Mouse (Mus musculus) gastrocnemius, postnatal 4 days (tissue): ENCODE results near the gene 1700037C18Rik. TPM values are rescaled to one million over a fixed set of nuclear protein-coding genes. Genes with fewer than 3 reads are reported as not detected.
"Not testable (repeated sequence)": the region's sequence is repeated elsewhere in the genome, so short reads cannot be mapped to it uniquely, and the experiment has no call there.

ENCODE experiments used
- DNase-seq, 2 experiments: peaks; one replicate each; pipeline ENCODE4 v3.0.0; 2021 to 2022; ENCODE audit warnings: low spot score in 2 of 2, mixed read lengths in 2 of 2
- microRNA-seq: library from miRNA; unstranded; fragments of <30 nt; microRNA quantifications from one replicate; pipeline ENCODE4 v1.2.0, GENCODE M21; 2021
- total RNA-seq, 2 experiments: library from RNA; stranded (reverse); gene quantifications; 2 replicates each; pipeline ENCODE4 v1.2.3; 2021

The 1700037C18Rik gene
- total RNA-seq, 2 experiments from 2014 or later = 3.1 to 5.6 TPM

DNA sequence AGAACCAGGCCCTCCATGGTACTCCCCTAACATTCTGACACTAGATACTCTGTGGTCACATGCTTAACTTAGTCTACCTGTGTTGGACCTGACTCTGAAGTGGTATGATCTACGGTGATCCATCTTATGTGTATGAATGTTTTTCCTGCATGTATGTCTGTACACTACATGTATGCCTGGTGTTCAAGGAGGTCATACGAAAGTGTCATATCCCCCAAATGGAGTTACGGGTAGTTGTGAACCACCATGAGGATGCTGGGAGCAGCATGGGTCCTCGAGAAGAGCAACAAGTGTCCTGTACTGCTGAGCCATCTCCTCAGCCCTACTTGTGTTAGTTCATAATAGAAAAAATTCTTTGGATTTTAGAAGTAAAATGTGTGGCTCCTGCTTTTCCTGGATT lies 32.1 kb downstream of the 1700037C18Rik start:
- no peak for DNase-seq

DNA sequence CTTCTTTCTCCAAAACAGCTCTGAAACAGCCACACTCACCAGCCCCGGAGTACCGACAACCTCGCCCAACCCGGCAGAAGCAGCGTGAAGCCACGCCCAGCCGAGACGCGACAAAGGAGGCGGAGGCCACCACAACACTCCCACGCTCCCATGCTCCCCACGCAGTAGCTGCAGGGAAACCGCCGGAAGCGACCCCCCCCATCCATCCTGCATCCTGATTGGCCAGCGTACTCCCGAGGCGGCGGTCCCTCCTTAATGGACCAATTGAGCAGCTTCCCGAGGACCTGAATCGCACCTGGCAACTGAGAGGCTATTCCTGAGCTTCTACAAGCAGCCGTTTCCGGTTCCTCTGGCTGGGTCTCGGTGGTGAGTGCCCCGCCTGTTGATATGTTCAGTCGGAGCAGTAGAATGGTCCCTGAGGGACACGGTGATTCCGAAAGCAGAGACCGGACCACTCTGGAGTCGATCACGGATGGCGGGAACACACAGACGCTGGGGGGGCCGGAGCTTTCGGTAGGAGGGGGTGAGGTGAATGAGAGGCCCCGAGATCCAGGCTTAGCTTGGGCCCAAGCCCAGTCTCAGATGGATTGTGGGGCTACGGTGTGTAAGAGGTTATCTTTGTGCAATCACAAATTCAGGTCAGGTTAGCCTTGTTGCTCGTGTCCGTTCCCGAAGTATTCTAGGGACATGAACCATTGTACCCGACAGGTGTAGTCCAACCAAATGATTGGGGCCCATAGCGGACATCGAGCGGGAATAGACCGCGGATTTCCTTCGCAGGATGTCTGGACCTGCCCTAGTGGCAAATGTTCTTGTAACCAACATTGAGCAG lies 36.1 kb downstream of the 1700037C18Rik start, which contains the start of gene Naa60:
TSS of gene Naa60 (plus strand) at position 160 of the 832 bp plus-strand sequence.
- peak; percentile 73 to 85 for DNase-seq

DNA sequence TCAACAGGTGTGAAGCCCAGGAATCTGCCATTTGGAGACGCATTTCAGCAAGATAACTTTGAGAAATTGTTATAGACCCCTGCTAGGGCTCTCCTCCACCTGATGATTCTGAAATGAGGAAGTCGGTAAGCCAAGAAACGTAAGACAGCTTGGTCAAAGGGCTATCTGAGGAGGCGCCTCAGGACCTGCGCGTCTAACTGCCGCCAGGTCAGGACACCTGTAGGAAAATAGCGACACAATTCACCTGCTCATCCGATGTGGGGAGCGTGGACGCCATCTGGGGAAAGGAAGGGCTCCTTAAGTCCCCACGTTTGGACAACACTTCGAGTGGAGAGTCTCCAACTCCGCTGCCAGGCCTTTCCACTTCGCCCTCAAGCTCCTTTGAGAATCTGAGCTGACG lies 36.7 kb downstream of the 1700037C18Rik start:
- no peak for DNase-seq

DNA sequence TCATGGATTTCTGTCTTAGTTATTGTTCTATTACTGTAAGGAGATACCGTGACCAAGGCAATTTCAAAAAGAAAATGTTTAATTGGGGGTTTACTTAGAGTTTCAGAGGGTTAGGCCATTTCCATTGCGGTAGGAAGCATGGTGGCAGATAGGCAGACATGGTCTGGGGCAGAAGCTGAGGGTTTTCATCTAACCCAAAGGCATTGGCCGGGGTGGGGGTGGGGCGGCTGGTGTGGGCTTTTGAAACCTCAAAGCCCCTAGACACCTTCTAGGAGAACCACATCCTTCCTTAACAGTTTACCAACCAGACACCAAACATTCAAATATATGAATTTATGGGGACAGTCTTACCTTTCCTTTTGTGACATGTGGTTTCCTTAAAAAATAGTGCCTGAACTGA lies 49.2 kb downstream of the 1700037C18Rik start:
- no peak for DNase-seq

DNA sequence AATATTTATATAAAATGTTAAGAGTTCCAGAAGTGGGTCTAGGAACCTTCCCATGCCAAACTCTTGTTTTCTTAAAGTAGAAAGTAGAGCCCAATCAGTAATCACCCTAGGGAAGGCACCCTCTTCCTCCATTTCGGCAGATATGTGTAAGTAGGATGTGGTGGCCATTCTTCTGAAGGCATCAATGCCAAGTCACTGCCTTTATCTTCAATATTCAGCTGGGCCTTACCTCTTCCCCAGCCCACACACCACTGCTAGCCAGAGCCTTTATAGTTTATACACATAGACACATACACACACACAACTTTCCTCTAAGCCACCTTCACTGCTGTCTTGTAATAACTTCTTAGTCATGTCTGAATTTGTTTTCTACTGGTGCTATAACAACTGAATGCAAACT lies 52.7 kb downstream of the 1700037C18Rik start:
- no peak for DNase-seq

DNA sequence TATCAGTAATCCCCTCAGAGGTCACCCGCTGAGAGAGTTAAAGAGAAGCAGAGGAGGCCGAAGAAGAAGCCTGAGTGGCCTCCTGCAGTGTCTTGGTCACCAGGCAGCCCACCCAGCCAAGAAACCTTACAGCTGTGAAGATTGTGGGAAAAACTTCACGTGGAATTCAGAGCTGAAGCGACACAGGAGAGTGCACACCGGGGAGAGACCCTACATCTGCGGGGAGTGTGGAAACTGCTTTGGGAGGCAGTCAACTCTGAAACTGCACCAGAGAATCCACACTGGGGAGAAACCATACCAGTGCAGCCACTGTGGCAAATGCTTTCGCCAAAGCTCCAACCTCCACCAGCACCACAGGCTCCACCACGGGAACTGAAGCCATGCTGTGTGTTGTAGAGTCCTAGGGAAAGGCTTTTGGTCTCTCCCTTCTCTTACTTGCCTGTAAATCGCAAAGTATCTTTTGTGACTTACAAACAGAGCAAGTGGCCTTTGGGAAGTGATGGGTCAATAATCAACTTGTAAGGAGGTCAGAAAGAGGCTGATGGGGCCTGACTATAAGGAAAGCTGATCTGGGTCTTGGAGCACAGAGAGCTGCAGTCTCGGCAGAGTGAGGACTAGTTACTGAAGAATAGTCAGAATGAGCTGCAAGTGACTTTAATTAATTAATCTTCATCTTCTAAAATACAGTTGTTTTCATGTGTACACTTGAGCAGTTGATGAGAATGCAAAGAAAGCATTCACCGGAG lies 53.9 kb downstream of the 1700037C18Rik start:
- DNase-seq = no peak

DNA sequence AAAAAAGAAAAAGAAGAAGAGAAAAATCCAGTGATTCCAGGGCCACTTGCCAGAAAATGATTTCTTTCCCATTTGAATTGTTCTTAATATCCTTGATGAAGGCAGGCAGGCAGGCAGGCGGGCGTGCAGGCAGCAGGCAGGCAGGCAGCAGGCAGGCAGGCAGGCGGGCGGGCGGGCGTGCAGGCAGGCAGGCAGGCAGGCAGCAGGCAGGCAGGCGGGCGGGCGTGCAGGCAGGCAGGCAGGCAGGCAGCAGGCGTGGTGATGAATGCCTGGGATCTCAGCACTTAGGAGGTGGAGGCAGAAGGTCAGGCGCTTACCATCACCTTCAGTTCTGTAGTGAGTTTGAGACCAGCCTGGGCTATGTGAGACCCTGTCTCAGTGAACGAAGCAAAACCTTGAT lies 55.9 kb downstream of the 1700037C18Rik start:
- DNase-seq = no peak

DNA sequence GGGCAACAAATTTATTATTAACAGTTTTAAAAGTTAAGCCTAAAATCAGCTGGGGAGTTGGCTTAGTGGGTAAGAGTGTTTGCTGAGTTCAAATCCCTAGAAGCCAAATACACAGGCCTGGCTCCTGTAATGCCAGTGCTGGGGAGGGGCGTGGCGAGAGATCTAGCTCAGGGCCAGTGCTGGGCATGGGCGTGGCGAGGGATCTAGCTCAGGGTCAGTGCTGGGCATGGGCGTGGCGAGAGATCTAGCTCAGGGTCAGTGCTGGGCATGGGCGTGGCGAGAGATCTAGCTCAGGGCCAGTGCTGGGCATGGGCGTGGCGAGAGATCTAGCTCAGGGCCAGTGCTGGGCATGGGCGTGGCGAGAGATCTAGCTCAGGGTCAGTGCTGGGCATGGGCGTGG lies 57.2 kb downstream of the 1700037C18Rik start:
- DNase-seq = not testable (repeated sequence)

DNA sequence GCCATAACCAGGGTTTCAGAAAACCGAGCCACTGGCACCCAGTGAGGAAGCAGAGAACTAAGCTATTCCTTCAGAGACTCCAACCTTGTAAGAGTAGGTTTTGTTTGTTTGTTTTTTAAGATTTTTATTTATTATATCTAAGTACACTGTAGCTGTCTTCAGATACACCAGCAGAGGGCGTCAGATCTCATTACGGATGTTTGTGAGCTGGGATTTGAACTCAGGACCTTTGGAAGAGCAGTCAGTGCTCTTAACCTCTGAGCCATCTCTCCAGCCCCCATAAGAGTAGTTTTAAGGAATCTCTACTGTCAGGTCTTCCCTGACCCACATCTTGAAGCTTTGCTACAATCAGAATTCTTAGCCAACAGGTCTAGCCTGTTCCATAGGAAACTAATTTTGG lies 60.1 kb downstream of the 1700037C18Rik start:
- DNase-seq = no peak

DNA sequence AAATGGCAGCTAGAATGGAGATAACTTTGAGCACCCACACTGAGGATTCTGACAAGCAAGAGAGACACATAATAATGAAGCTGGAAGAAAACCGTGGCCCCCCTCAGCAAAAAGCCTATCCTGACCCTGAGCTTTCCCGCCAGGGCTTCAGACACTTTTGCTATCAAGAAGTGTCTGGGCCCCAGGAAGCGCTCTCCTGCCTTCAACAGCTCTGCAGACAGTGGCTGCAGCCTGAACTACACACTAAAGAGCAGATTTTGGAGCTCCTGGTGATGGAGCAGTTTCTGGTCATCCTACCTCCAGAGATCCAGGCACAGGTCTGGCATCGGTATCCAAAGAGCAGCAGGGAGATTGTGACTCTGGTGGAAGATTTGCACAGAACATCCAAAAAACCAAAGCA lies 60.6 kb downstream of the 1700037C18Rik start:
- DNase-seq = no peak

DNA sequence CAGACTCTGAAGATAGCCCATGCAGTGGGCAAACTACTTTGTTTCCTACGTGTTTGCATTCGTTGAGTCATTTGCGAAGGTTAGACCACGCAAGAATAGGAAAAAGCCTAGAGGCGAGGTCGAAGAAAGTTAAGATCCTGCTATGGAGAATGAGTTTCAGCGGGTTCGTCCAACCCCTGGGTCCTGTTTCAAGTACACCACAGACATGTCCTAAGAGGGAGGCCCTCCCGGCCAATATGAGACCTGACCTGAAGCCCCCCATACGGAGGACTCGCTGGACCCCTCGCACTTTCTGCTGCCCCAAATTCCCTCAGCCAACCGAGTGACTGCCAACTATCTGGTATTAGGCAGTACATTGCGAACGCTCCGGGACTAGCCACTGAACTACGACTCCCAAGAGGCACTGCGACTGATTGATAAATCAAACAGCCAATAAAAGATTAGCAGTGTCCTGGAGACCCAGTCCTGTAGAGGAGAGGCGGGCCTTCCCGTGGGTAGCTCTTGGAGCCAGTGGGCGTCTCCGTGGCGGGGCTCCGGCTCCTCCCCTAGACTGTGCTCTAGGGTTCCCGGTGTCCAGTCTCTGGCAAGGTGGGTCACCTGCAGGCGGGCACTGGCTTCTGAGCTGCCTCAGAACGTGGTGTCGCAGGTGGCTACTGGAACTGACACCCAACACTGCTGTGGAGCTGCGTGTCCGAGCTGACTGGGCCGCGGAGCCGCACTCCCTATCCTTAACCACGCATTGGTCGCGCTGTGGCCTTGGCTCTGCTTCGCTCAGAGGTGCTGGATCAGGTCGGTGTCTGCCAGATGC lies 61.6 kb downstream of the 1700037C18Rik start, which contains the start of gene Zfp174:
TSS of gene Zfp174 (plus strand) at position 558 of the 808 bp plus-strand sequence.
- DNase-seq = peak; percentile 80 to 90

Small RNA genes lying within 50 kb of the gene (microRNA-seq; reads per million reads assigned to microRNA genes)
- gene Gm23493 = not detected

Other genes starting within 250 kb of the 1700037C18Rik start
- not detected for gene Mefv, start 190.6 kb downstream of the 1700037C18Rik start, total RNA-seq
- 10 to 100 TPM; 11.4 to 16.0 TPM for gene Zfp263, start 164.6 kb downstream of the 1700037C18Rik start, total RNA-seq
- gene Olfr15, start 77.8 kb downstream of the 1700037C18Rik start, total RNA-seq = not detected
- 1 to 10 TPM; 1.7 to 1.9 TPM for gene Zfp174, start 61.4 kb downstream of the 1700037C18Rik start, total RNA-seq
- gene Naa60, start 36.3 kb downstream of the 1700037C18Rik start, total RNA-seq = 10 to 100 TPM; 37.3 to 43.1 TPM
- 10 to 100 TPM; 10.6 to 11.9 TPM for gene Zfp597, start 24.1 kb downstream of the 1700037C18Rik start, total RNA-seq
- under 1 TPM; 0.36 to 0.44 TPM for gene Gm20695, start 24.0 kb downstream of the 1700037C18Rik start, total RNA-seq
- gene Cluap1, start 112 bp upstream of the 1700037C18Rik start, total RNA-seq = 10 to 100 TPM; 12.3 to 13.3 TPM
- 1 to 10 TPM; 2.5 to 3.6 TPM for gene Nlrc3, start 67.9 kb upstream of the 1700037C18Rik start, total RNA-seq
- gene Slx4, start 95.1 kb upstream of the 1700037C18Rik start, total RNA-seq = 10 to 100 TPM; 20.8 to 21.0 TPM
- not detected for gene Dnase1, start 128.3 kb upstream of the 1700037C18Rik start, total RNA-seq
- gene Trap1, start 169.1 kb upstream of the 1700037C18Rik start, total RNA-seq = 10 to 100 TPM; 85.4 to 91.3 TPM